Mouse (Mus musculus) liver, embryonic 14 days (tissue): ENCODE results near the gene Hip1r. TPM values are rescaled to one million over a fixed set of nuclear protein-coding genes. Genes with fewer than 3 reads are reported as not detected.

Source experiments
- polyA plus RNA-seq: library from polyadenylated mRNA; depleted of rRNA; stranded (reverse); fragments of >200 nt; gene quantifications from 2 replicates; pipeline ENCODE4 v1.2.3, GENCODE M21; 2012; rRNA removed

The Hip1r gene
- polyA plus RNA-seq, result 6.4 and 7.1 TPM in 2 replicates

GRCm38 (mm10) chr5:123973299-123974178 lies at the start of gene Hip1r:
Gene Hip1r, plus strand, starts transcription at chr5:123973628.

GRCm38 (mm10) chr5:123927118-123927517 lies 46.3 kb upstream of the Hip1r start, which contains the start of gene Gm43518:
Gene Gm43518, plus strand, starts transcription at chr5:123927418.

GRCm38 (mm10) chr5:123930508-123930989 lies 42.9 kb upstream of the Hip1r start, which contains the start of gene Ccdc62:
Gene Ccdc62, plus strand, starts transcription at chr5:123930679.

GRCm38 (mm10) chr5:124032001-124032508 lies 58.6 kb downstream of the Hip1r start, which contains the start of gene Vps37b:
Gene Vps37b, minus strand, starts transcription at chr5:124032270.

Other genes starting within 250 kb of the Hip1r start
- 43.6 TPM in 2 replicates for gene Rsrc2, start 224.2 kb upstream of the Hip1r start, polyA plus RNA-seq
- 19.9 and 25.5 TPM in 2 replicates for gene Kntc1, start 223.9 kb upstream of the Hip1r start, polyA plus RNA-seq
- 0.16 and 0.20 TPM in 2 replicates for gene Hcar2, start 108.1 kb upstream of the Hip1r start, polyA plus RNA-seq
- 0.05 and 0.07 TPM in 2 replicates for gene Hcar1, start 93.6 kb upstream of the Hip1r start, polyA plus RNA-seq
- 21.9 and 23.9 TPM in 2 replicates for gene Denr, start 66.5 kb upstream of the Hip1r start, polyA plus RNA-seq
- gene Gm43518, start 46.2 kb upstream of the Hip1r start, polyA plus RNA-seq, result 0.27 and 0.51 TPM in 2 replicates
- 2.7 and 4.0 TPM in 2 replicates for gene Ccdc62, start 42.9 kb upstream of the Hip1r start, polyA plus RNA-seq
- 10.6 and 11.9 TPM in 2 replicates for gene Vps37b, start 58.6 kb downstream of the Hip1r start, polyA plus RNA-seq
- 2.2 and 2.7 TPM in 2 replicates for gene Abcb9, start 122.2 kb downstream of the Hip1r start, polyA plus RNA-seq
- gene Ogfod2, start 138.7 kb downstream of the Hip1r start, polyA plus RNA-seq, result 9.4 and 10.4 TPM in 2 replicates
- 51.5 and 58.2 TPM in 2 replicates for gene Arl6ip4, start 142.5 kb downstream of the Hip1r start, polyA plus RNA-seq